Mouse (Mus musculus) lung, embryonic 15.5 days (tissue): ENCODE measurements around the gene March5. TPM values are rescaled to one million over a fixed set of nuclear protein-coding genes. Genes with fewer than 3 reads are reported as not detected.

Experiments
- ATAC-seq: fragments of 200-750 bp; cut with Nextera tagmentation; 2 replicates; pipeline ENCODE4 v1.8.0; 2017; ENCODE audit warnings: moderate number of reproducible peaks, borderline replicate concordance; ENCODE audit not compliant: low FRiP score, low TSS enrichment; ENCODE audit errors: extremely low read depth
- H3K27ac ChIP-seq: fragments of 300-500 bp; sonication (generic); 2 replicates; pipeline ENCODE4 v1.5.1; 2015; ENCODE audit warnings: moderate library complexity, mild to moderate bottlenecking, inconsistent platforms
- H3K27me3 ChIP-seq: fragments of 300-500 bp; sonication (generic); 2 replicates; pipeline ENCODE4 v1.6.1; 2015; ENCODE audit warnings: inconsistent platforms
- H3K36me3 ChIP-seq: fragments of 300-500 bp; sonication (generic); 2 replicates; pipeline ENCODE4 v1.6.1; 2015; ENCODE audit warnings: inconsistent platforms
- H3K4me1 ChIP-seq: fragments of 300-500 bp; sonication (generic); 2 replicates; pipeline ENCODE4 v1.6.1; 2015; ENCODE audit warnings: inconsistent platforms
- H3K4me2 ChIP-seq: fragments of 300-500 bp; sonication (generic); 2 replicates; pipeline ENCODE4 v1.6.1; 2015; ENCODE audit warnings: inconsistent platforms, mild to moderate bottlenecking, moderate library complexity
- H3K4me3 ChIP-seq: fragments of 300-500 bp; sonication (generic); 2 replicates; pipeline ENCODE4 v1.5.1; 2015; ENCODE audit warnings: mild to moderate bottlenecking, inconsistent platforms
- H3K9ac ChIP-seq: fragments of 300-500 bp; sonication (generic); 2 replicates; pipeline ENCODE4 v1.6.1; 2015; ENCODE audit warnings: inconsistent platforms
- H3K9me3 ChIP-seq: fragments of 300-500 bp; sonication (generic); 2 replicates; pipeline ENCODE4 v1.6.1; 2016; ENCODE audit warnings: inconsistent platforms
- WGBS: fragments of 180-500 bp; shearing (Covaris S2); methylation state at CpG from one replicate; pipeline ENCODE4 v1.1.7; 2015; 5-methylcytosine and 5-hydroxymethylcytosine counted together
- polyA plus RNA-seq: library from polyadenylated mRNA; unstranded; fragments of >200 nt; fragmentation: Nextera tagmentation; extraction: Ambion mirVana; gene quantifications from 2 replicates; pipeline ENCODE4 v1.2.1, GENCODE M21; 2015

March5 gene
- polyA plus RNA-seq, 1 experiment from 2014 or later, result 91.9 TPM

DNA sequence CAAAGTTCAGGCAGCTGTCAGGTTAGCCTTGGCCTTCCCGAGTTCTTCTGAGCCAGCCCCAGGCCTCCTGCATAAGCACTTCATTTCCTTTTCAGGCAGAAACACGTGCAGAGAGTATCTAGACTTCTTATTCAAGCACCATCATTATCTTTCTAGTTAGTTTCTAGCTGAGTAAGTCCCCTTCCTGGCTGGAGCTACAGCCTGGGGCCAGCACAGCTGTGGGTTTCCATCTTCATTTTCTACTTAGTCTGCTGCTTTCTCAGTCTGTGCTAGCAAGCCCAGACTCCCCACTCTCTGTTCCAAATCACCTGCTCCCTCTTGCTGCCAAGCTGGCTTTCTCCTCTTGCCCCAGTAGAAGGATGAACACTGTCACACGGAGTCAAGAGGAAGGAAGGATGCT lies 39.5 kb downstream of the March5 start:
- WGBS, result 32% methylated on average over 3 of the region's 3 CpGs
- no peak overlapping the region for H3K9ac ChIP-seq
- no peak overlapping the region for H3K27ac ChIP-seq
- ATAC-seq, result no peak
- no peaks in the 10 kb centered on the region for H3K9me3 ChIP-seq
- H3K4me2 ChIP-seq, result no peak overlapping the region
- no peaks in the 10 kb centered on the region for H3K4me1 ChIP-seq
- no peaks in the 10 kb centered on the region for H3K27me3 ChIP-seq
- H3K4me3 ChIP-seq, result no peak overlapping the region
- no peaks in the 10 kb centered on the region for H3K36me3 ChIP-seq

- Histone ChIP-seq H3K4me2 (no peak overlapping the region), H3K9me3 (no peaks in the 10 kb centered on the region), H3K9ac (no peak overlapping the region), H3K27ac (no peak overlapping the region), H3K27me3 (no peaks in the 10 kb centered on the region), H3K4me1 (no peaks in the 10 kb centered on the region), H3K36me3 (no peaks in the 10 kb centered on the region), H3K4me3 (no peak overlapping the region)
- ATAC-seq, result no peak
- 63% methylated on average over 3 of the region's 3 CpGs for WGBS
Measured at GRCm38 (mm10) chr19:37248199-37248598, 40.9 kb downstream of the March5 start.

- 52% methylated on average over 6 of the region's 6 CpGs for WGBS
- H3K4me1 ChIP-seq, result no peaks in the 10 kb centered on the region
- no peak overlapping the region for H3K27ac ChIP-seq
- no peak overlapping the region for H3K4me2 ChIP-seq
- H3K9ac ChIP-seq, result no peak overlapping the region
- ATAC-seq, result no peak
- H3K4me3 ChIP-seq, result no peak overlapping the region
- no peaks in the 10 kb centered on the region for H3K27me3 ChIP-seq
- H3K36me3 ChIP-seq, result no peaks in the 10 kb centered on the region
- no peaks in the 10 kb centered on the region for H3K9me3 ChIP-seq
Measured at GRCm38 (mm10) chr19:37252104-37252503, 44.8 kb downstream of the March5 start.

- ATAC-seq, result no peak
- WGBS, result 84% methylated on average over 9 of the region's 9 CpGs
Measured at GRCm38 (mm10) chr19:37255321-37255720, 48.0 kb downstream of the March5 start.

DNA sequence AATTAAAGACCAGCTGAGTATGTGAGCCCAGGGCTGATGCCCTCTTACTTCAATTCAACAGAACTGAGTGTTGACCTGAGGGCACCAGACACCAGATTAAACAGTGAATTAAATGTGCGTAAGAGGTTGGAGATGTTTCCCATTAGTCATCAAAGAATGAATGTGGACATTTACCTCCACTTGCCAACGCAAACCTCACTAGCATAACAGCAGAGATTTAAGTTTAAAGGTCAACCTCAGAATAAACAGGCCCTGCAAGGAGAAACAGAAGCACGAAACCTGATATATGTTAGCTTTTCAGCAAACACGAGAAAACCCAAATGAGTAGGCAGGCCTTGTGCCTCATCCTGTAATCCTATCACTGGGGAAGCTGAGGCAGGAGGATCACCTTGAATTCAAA lies 55.0 kb downstream of the March5 start:
- H3K27me3 ChIP-seq, result no peaks in the 10 kb centered on the region
- H3K4me1 ChIP-seq, result no peaks in the 10 kb centered on the region
- no peak overlapping the region for H3K4me3 ChIP-seq
- no peaks in the 10 kb centered on the region for H3K9me3 ChIP-seq
- H3K27ac ChIP-seq, result no peak overlapping the region
- ATAC-seq, result no peak
- 33% methylated on average over 4 of the region's 4 CpGs for WGBS
- H3K4me2 ChIP-seq, result no peak overlapping the region
- H3K36me3 ChIP-seq, result no peaks in the 10 kb centered on the region
- H3K9ac ChIP-seq, result no peak overlapping the region

More at GRCm38 (mm10) chr19:37255321-37255720, 48.0 kb downstream of the March5 start:
- no peaks in the 10 kb centered on the region for H3K36me3 ChIP-seq
- no peak overlapping the region for H3K4me3 ChIP-seq
- H3K4me2 ChIP-seq, result no peak overlapping the region
- no peaks in the 10 kb centered on the region for H3K9me3 ChIP-seq
- no peak overlapping the region for H3K27ac ChIP-seq
- H3K9ac ChIP-seq, result no peak overlapping the region
- no peaks in the 10 kb centered on the region for H3K27me3 ChIP-seq
- H3K4me1 ChIP-seq, result no peaks in the 10 kb centered on the region

GRCm38 (mm10) chr19:37263566-37263942 lies 56.2 kb downstream of the March5 start:
- Histone ChIP-seq H3K4me1 (no peaks in the 10 kb centered on the region), H3K4me3 (no peak overlapping the region), H3K27ac (no peak overlapping the region), H3K9me3 (no peaks in the 10 kb centered on the region), H3K36me3 (0 out of 2 replicates have a peak, but pooled peaks cover under 1% of the 10 kb centered on the region), H3K27me3 (no peaks in the 10 kb centered on the region), H3K9ac (no peak overlapping the region), H3K4me2 (no peak overlapping the region)
- WGBS, result 66% methylated on average over 8 of the region's 8 CpGs
- ATAC-seq, result no peak

DNA sequence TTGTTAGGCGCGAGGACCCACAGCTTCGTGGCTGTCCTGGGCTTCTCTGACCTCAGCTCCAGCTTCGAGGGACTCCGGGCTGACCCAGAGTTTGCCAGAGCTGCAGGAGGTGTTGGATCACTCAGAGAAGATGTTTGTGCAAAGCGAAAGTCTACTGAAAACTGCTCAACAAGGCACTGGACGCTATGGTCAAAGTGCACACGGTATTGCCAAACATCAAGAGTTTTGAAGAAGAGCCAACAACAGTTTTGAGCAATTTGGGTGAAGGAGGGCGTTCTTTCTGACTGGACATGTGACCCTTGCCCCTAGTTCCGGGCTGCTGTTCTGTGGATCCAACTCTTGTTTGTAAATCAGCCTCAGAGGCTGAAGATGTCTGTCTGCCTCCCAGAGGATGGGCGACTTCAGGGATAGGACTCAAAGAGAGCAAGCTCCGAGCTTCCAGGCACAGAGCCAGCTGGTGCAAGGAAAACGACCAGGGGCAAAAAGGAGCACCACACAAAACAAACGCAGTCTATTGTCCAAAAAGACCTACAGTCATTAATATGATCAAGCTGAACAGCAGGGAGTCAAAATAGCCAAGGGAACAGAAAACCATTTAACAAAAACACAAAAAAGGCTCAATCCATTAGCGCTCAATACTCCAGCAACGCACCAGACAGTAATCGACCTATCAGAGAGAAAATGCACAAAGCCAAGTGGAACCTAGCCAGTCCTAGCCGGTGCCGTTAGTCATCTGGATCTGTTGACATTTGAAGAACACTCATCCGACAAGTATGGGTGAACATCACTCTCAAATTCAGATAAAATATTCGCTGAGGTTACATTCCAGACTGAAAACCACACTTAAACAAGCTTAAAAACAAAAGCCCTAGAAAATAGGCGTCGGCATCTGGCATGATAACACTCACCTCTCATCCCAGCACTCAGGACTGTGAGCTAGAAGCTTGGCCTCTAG lies 56.9 kb downstream of the March5 start:
- H3K9me3 ChIP-seq, result no peaks in the 10 kb centered on the region
- 0 out of 2 replicates have a peak, but pooled peaks cover 8% of the 10 kb centered on the region for H3K36me3 ChIP-seq
- no peak overlapping the region for H3K9ac ChIP-seq
- no peak overlapping the region for H3K4me2 ChIP-seq
- no peak overlapping the region for H3K27ac ChIP-seq
- ATAC-seq, result no peak
- no peaks in the 10 kb centered on the region for H3K27me3 ChIP-seq
- H3K4me1 ChIP-seq, result no peaks in the 10 kb centered on the region
- WGBS, result 47% methylated on average over 23 of the region's 23 CpGs
- no peak overlapping the region for H3K4me3 ChIP-seq

GRCm38 (mm10) chr19:37265333-37266103 lies 58.2 kb downstream of the March5 start:
- Histone ChIP-seq H3K27me3 (no peaks in the 10 kb centered on the region), H3K9me3 (no peaks in the 10 kb centered on the region), H3K9ac (no peak overlapping the region), H3K4me3 (no peak overlapping the region), H3K4me2 (no peak overlapping the region), H3K36me3 (0 out of 2 replicates have a peak, but pooled peaks cover 10% of the 10 kb centered on the region), H3K27ac (no peak overlapping the region), H3K4me1 (no peaks in the 10 kb centered on the region)
- ATAC-seq, result no peak
- 31% methylated on average over 10 of the region's 10 CpGs for WGBS

DNA sequence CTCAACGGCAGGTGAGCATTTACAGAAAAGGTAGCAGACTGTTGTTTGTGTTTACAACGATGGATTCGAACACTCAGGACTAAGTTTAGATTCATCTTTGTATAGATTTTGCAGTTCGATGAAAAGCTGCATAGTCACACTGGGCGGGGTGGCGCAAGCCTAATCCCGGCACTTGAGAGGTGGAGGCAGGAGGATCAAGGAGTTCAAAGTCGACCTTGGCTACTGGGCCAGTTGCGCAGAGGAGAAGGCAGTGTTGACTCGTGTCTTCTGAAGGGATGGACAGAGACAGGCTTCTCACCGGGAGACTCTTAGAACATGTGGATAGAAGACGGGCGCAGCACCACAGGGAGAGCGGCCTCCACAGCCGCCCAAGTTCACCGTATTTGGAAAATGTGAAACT lies 61.8 kb downstream of the March5 start:
- H3K36me3 ChIP-seq, result 0 out of 2 replicates have a peak, but pooled peaks cover 10% of the 10 kb centered on the region
- WGBS, result 86% methylated on average over 16 of the region's 16 CpGs
- no peak overlapping the region for H3K4me3 ChIP-seq
- H3K9me3 ChIP-seq, result no peaks in the 10 kb centered on the region
- H3K27ac ChIP-seq, result no peak overlapping the region
- H3K4me1 ChIP-seq, result no peaks in the 10 kb centered on the region
- no peak overlapping the region for H3K9ac ChIP-seq
- no peak overlapping the region for H3K4me2 ChIP-seq
- no peaks in the 10 kb centered on the region for H3K27me3 ChIP-seq
- ATAC-seq, result no peak

Other genes starting within 250 kb of the March5 start
- 0.87 and 1.0 TPM in 2 replicates for gene Cpeb3, start 1.1 kb downstream of the March5 start, polyA plus RNA-seq
- gene Ide, start 130.3 kb downstream of the March5 start, polyA plus RNA-seq, result 43.6 and 47.4 TPM in 2 replicates
- gene Kif11, start 168.9 kb downstream of the March5 start, polyA plus RNA-seq, result 69.0 and 73.4 TPM in 2 replicates
- 32.8 and 38.0 TPM in 2 replicates for gene Hhex, start 227.3 kb downstream of the March5 start, polyA plus RNA-seq